Mouse (Mus musculus) lung, embryonic 16.5 days (tissue): Measurements from ENCODE around the gene Tulp2. TPM values are rescaled to one million over a fixed set of nuclear protein-coding genes. Genes with fewer than 3 reads are reported as not detected.
A peak's percentile ranks its signal among the peaks of the same experiment; 100 is the strongest.
"Not testable (repeated sequence)": the region's sequence is repeated elsewhere in the genome, so short reads cannot be mapped to it uniquely, and the experiment has no call there.

ENCODE experiments used
- ATAC-seq: fragments of 200-750 bp; cut with Nextera tagmentation; 2 replicates; pipeline ENCODE4 v1.8.0; 2017; ENCODE audit warnings: low read depth, mild to moderate bottlenecking, moderate library complexity
- H3K27ac ChIP-seq: fragments of 300-500 bp; sonication (generic); 2 replicates; pipeline ENCODE4 v1.5.1; 2014; ENCODE audit warnings: mild to moderate bottlenecking, control low read depth, low read length
- H3K27me3 ChIP-seq: fragments of 300-500 bp; sonication (generic); 2 replicates; pipeline ENCODE4 v1.6.1; 2014; ENCODE audit warnings: low read depth, low read length, mixed read lengths; ENCODE audit not compliant: control insufficient read depth, insufficient read depth
- H3K36me3 ChIP-seq: fragments of 300-500 bp; sonication (generic); 2 replicates; pipeline ENCODE4 v1.6.1; 2014; ENCODE audit warnings: low read length; ENCODE audit not compliant: control insufficient read depth, insufficient read depth
- H3K4me1 ChIP-seq: fragments of 300-500 bp; sonication (generic); replicated peaks from 2 replicates; pipeline ENCODE4 v1.6.1; 2014; ENCODE audit warnings: low read length, mixed read lengths; ENCODE audit not compliant: control insufficient read depth, insufficient read depth
- H3K4me2 ChIP-seq: fragments of 300-500 bp; sonication (generic); 2 replicates; pipeline ENCODE4 v1.6.1; 2014; ENCODE audit warnings: low read depth, low read length, control low read depth
- H3K4me3 ChIP-seq: fragments of 300-500 bp; sonication (generic); 2 replicates; pipeline ENCODE4 v1.5.1; 2014; ENCODE audit warnings: mild to moderate bottlenecking, low read length, control low read depth
- H3K9ac ChIP-seq: fragments of 300-500 bp; sonication (generic); 2 replicates; pipeline ENCODE4 v1.6.1; 2014; ENCODE audit warnings: low read length, control low read depth
- H3K9me3 ChIP-seq: fragments of 300-500 bp; sonication (generic); 2 replicates; pipeline ENCODE4 v1.6.1; 2016; ENCODE audit warnings: low read length; ENCODE audit not compliant: control insufficient read depth
- WGBS: fragments of 180-500 bp; shearing (Covaris S2); extraction: QIAGEN DNeasy Blood & Tissue Kit; methylation state at CpG from one replicate; pipeline ENCODE4 v1.1.7; 2014; 5-methylcytosine and 5-hydroxymethylcytosine counted together
- polyA plus RNA-seq: library from polyadenylated mRNA; unstranded; fragments of >200 nt; fragmentation: Nextera tagmentation; extraction: Ambion mirVana; gene quantifications from 2 replicates; pipeline ENCODE4 v1.2.1, GENCODE M21; 2015

Tulp2 gene
- polyA plus RNA-seq, 1 experiment from 2014 or later: 0.39 TPM

DNA sequence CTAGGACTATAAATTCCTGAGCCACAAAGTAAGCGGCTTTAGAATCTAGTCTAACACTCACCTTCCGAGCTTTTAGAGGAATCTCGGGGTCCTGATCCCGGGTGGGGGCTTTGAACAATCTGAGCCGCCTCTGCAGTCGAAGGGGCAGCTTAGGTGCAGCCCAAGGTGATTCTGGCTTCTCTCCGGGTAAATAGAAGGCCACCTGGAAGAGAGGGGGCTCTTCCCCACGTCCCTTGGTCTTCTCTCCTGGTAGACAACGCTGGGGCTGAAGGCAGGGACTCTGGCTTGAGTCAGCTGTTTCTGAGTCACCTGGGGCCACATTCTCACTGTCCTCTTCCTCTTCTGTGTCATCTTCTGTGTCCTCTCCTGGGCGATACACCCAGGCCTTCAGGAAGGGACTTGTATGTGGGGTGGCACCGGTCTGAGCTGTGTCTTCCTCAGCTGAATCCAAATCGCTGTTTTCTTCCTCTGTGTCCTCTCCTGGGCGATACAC is 42.0 kb downstream of the Tulp2 start:
- no peak overlapping the region for H3K27ac ChIP-seq
- no peak overlapping the region for H3K4me3 ChIP-seq
- H3K27me3 ChIP-seq: no peaks in the 10 kb centered on the region
- H3K9ac ChIP-seq: no peak overlapping the region
- ATAC-seq: no peak
- WGBS: 75% methylated on average over 12 of the region's 13 CpGs
- peaks cover 5% of the 10 kb centered on the region; the same call in 1 of the 2 replicates for H3K36me3 ChIP-seq
- no peaks in the 10 kb centered on the region for H3K9me3 ChIP-seq
- no peak overlapping the region for H3K4me2 ChIP-seq
- peaks cover 20% of the 10 kb centered on the region for H3K4me1 ChIP-seq

DNA sequence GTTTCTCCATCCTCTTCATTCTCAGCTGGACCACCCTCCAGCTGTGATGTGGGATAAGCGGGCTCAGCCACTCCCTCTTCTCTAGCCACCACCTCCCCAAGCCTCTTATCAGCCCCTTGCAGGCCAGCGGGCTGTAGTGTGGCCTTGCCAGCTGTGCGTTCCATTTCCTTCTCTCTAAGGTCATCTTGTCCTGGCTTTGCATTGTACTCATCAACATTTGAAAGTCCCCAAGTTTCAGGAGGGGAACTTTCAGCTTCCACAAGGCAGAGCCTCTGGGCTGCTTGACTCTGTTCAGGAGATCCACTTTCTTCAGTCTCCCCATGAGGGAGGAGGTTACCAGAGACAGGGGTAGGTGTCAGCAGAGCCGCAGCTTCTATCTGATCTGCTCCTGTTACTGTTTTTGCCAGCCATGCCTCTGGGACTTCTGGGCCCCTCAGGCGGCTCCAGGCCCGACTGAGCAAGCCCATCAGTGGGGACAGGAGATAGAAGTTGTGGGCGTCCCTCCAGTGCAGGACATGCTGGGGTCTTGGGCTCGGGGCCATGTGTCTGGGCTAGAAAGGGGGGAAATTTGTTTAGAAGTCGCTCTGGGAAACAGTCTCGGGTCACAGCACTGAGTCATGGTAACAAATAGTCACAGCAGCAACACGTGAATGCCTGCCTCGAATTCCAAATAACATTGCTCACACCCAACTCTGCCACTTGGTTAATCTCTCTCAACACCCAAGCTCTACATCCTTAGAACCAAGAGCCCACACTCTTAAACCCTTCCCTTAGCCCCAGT is 43.4 kb downstream of the Tulp2 start:
- Histone ChIP-seq H3K4me3 (peak overlapping the region; percentile 92), H3K4me1 (peaks cover 26% of the 10 kb centered on the region), H3K4me2 (peak overlapping the region; percentile 82), H3K9ac (peak overlapping the region; percentile 95), H3K36me3 (peaks cover 5% of the 10 kb centered on the region; the same call in 1 of the 2 replicates), H3K27me3 (no peaks in the 10 kb centered on the region), H3K27ac (peak overlapping the region; percentile 90), H3K9me3 (no peaks in the 10 kb centered on the region)
- WGBS: 14% methylated on average over 12 of the region's 12 CpGs
- ATAC-seq: peak; percentile 11; the same call in 1 of the 2 replicates

DNA sequence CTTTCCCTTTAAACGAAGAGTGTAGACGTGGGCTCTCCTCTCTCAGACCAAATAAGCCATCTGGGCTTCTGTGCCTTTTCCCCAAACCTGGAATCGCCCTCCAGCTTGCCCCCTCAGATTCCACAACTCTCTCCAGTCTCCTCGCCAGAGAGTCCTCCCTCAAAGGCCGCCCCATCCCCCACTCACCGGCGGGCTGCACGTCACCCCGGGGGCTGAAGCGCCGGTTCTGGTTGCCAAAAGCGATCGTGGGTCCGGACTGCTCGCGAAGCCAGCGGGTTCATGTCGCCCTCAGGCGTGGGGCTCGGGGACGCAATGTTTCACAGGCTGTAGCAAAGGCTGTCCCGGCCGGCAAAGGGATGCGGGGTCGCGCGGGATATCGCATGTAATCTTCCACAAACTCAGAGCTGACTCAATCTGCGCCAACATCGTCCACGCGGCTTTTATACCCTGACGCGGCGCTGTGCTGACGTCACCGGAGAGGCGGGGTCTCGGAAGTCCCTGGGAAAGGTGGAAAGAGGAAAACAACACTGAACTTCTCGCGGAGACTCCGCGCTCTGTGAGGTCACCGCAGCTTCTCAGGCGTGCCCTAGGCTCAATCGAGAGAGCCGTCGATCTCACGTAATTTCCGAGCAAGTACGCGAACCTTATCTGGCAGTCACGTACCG is 44.3 kb downstream of the Tulp2 start, which contains the start of the genes Ppp1r15a and Plekha4:
TSS of gene Ppp1r15a (minus strand) at position 460 of the 665 bp plus-strand sequence.
TSS of gene Plekha4 (plus strand) at position 522 of the 665 bp plus-strand sequence.
- peak within 1 kb of the TSS; percentile 82 for H3K4me2 ChIP-seq
- H3K27ac ChIP-seq: peak within 1 kb of the TSS; percentile 90
- ATAC-seq: peak; percentile 88
- H3K27me3 ChIP-seq: no peaks in the 10 kb centered on the region
- under 1% methylated on average over 54 of the region's 54 CpGs for WGBS
- no peaks in the 10 kb centered on the region for H3K9me3 ChIP-seq
- peaks cover 5% of the 10 kb centered on the region; the same call in 1 of the 2 replicates for H3K36me3 ChIP-seq
- H3K4me3 ChIP-seq: peak within 1 kb of the TSS; percentile 92
- peaks cover 34% of the 10 kb centered on the region for H3K4me1 ChIP-seq
- peak within 1 kb of the TSS; percentile 95 for H3K9ac ChIP-seq

DNA sequence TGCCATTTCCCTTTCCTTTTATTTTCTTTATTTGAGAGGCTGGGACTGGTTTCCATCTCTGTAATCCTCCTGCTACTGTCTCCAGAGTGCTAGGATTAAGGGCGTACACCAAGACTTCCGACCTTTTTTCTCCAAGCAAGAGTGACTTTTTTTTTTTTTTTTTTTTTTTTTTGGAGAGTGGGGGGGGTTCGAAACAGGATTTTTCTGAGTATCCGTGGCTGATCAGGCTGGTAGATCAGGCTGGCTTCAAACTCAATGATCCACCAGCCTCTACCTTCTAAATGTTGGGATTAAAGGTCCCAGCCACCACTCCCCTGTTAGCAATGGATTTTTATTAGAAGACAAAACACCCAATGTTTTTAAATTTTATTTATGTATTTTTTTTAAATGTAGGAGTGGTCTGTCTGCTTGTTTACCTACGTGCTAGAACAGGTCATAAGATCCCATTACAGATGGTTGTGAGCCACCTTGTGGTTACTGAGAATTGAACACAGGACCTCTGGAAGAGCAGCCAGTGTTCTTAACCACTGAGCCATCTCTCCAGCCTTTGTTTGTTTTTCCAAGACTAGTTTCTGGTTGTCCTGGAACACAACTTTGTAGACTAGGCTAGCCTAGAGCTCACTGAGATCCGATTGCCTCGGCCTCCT is 44.9 kb downstream of the Tulp2 start:
- H3K4me2 ChIP-seq: peak overlapping the region; percentile 82
- 18% methylated on average over 7 of the region's 7 CpGs for WGBS
- H3K4me3 ChIP-seq: peak overlapping the region; percentile 92
- peaks cover 5% of the 10 kb centered on the region; the same call in 1 of the 2 replicates for H3K36me3 ChIP-seq
- no peak for ATAC-seq
- H3K9ac ChIP-seq: peak overlapping the region; percentile 95
- no peaks in the 10 kb centered on the region for H3K27me3 ChIP-seq
- no peaks in the 10 kb centered on the region for H3K9me3 ChIP-seq
- peaks cover 31% of the 10 kb centered on the region for H3K4me1 ChIP-seq
- peak overlapping the region; percentile 90 for H3K27ac ChIP-seq

DNA sequence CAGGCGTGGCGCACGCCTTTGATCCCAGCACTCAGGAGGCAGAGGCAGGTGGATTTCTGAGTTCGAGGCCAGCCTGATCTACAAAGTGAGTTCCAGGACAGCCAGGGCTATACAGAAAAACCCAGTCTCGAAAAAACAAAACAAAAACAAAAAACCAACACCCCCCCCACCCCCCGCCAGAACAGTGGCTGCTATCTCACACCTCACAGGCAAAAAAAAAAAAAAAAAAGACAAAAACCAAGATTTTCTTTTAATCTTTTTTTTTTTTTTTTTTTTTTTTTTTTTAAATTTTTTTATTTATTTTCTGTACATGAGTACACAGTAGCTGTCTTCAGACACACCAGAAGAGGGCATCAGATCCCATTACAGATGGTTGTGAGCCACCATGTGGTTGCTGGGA is 45.5 kb downstream of the Tulp2 start:
- not testable (repeated sequence) for H3K9ac ChIP-seq, H3K9me3 ChIP-seq, H3K4me3 ChIP-seq, H3K4me2 ChIP-seq, H3K27ac ChIP-seq, H3K36me3 ChIP-seq, H3K27me3 ChIP-seq, ATAC-seq
- 89% methylated on average over 6 of the region's 6 CpGs for WGBS
- peaks cover 31% of the 10 kb centered on the region for H3K4me1 ChIP-seq

DNA sequence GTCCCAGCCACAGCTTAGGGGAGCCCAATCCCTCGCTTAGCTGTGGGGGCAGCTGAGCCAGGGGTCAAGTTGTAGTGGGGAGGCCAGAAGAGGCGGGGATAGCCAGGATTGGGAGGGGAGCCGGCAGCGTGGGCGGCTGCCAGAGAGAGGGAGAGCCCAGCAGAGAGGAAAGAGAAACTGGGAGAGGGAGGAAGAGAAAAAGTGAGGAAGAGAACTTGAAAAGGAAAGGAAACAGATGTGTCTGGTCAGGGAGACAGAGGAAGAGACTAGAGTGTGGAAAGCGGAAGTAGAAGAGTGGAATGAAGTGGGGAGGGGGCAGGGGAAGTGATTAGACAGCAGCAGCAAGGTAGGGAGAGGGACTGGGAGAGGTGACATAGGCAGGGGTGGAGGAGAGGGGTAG is 47.8 kb downstream of the Tulp2 start:
- WGBS: 6% methylated on average over 6 of the region's 6 CpGs
- Histone ChIP-seq H3K36me3 (no peaks in the 10 kb centered on the region), H3K9me3 (no peaks in the 10 kb centered on the region), H3K4me3 (no peak overlapping the region), H3K27me3 (no peaks in the 10 kb centered on the region), H3K4me1 (peaks cover 22% of the 10 kb centered on the region), H3K27ac (no peak overlapping the region), H3K9ac (no peak overlapping the region), H3K4me2 (no peak overlapping the region)
- ATAC-seq: no peak

DNA sequence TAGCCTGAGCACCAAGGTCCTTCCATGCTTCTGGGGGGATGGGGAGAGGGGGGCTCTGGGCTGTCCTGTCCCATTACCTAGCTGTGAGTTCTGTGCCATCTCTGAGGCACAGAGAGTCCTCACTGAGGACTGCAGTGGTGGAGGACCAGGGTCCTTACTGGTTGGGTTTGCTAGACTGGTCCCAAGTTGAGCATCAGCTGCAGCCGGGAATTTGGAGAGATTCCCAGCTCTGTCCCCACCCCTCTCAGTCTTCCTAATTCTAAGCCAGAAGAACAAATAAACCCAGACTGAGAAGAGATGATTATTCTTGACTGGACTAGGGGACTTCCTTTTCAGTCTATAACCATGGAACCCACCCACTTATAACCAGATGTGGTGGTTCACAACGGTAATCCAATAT is 49.0 kb downstream of the Tulp2 start:
- H3K27me3 ChIP-seq: no peaks in the 10 kb centered on the region
- no peaks in the 10 kb centered on the region for H3K36me3 ChIP-seq
- no peak overlapping the region for H3K4me3 ChIP-seq
- H3K4me1 ChIP-seq: peaks cover 13% of the 10 kb centered on the region; the same call in 1 of the 2 replicates
- H3K27ac ChIP-seq: peak overlapping the region; percentile 4; the same call in 1 of the 2 replicates
- WGBS: 38% methylated on average over 2 of the region's 2 CpGs
- no peak overlapping the region for H3K9ac ChIP-seq
- no peak for ATAC-seq
- no peak overlapping the region for H3K4me2 ChIP-seq
- H3K9me3 ChIP-seq: no peaks in the 10 kb centered on the region

DNA sequence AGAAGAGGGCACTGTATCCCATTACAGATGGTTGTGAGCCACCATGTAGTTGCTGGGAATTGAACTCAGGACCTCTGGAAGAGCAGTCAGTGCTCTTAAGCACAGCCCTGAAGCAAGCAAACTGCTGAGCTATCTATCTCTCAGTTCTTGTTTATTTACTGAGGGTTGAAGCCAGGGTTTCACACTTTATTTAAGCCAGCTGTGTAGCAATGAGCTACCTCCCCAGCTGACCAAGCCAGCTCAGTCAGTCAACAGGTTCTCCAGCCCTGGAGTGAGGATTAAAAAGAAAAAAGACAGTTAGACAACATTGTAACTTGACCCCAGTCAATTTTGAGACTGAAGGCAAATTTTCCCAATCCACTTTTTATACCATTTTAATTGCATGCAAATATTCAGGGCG is 54.0 kb downstream of the Tulp2 start:
- Histone ChIP-seq H3K4me1 (peaks cover 6% of the 10 kb centered on the region), H3K27me3 (no peaks in the 10 kb centered on the region), H3K27ac (no peak overlapping the region), H3K4me3 (no peak overlapping the region), H3K9me3 (no peaks in the 10 kb centered on the region), H3K9ac (no peak overlapping the region), H3K36me3 (no peaks in the 10 kb centered on the region), H3K4me2 (no peak overlapping the region)
- ATAC-seq: no peak
- 57% methylated on average over 1 of the region's 1 CpGs for WGBS

DNA sequence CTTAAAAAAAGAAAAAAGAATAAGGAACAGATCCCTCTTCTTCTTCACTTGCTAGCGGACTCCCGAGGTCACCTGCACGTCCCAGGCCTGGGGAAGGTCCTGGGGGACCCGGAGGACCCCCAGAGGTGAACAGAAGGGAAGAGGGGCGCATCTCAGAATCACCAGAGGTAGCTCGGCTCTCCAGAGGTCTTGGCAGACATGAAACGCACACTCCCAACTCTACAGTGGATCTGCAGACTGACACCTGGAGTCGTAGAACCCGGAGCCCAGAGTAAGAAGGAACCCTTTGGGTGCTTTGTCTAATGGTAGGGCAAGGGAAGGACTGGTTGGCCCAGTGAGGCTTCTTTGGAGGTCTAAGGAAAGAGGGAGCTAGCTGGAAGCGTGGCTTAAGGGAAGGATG is 55.9 kb downstream of the Tulp2 start:
- Histone ChIP-seq H3K27ac (no peak overlapping the region), H3K36me3 (no peaks in the 10 kb centered on the region), H3K4me3 (peak overlapping the region; percentile 61), H3K4me1 (peaks cover 3% of the 10 kb centered on the region), H3K27me3 (no peaks in the 10 kb centered on the region), H3K4me2 (peak overlapping the region; percentile 79), H3K9me3 (no peaks in the 10 kb centered on the region), H3K9ac (peak overlapping the region; percentile 71; the same call in 1 of the 2 replicates)
- WGBS: 77% methylated on average over 10 of the region's 10 CpGs
- ATAC-seq: no peak
